Mouse (Mus musculus) adrenal gland, adult 2 months (tissue): Measurements from ENCODE around the gene Rdh19. TPM values are rescaled to one million over a fixed set of nuclear protein-coding genes. Genes with fewer than 3 reads are reported as not detected.

ENCODE experiments used
- DNase-seq: peaks from one replicate; pipeline ENCODE4 v3.0.0; 2021
- polyA plus RNA-seq: library from polyadenylated mRNA; depleted of rRNA; stranded (reverse); fragments of >200 nt; gene quantifications from 2 replicates; pipeline ENCODE4 v1.2.3, GENCODE M21; 2012; rRNA removed
- total RNA-seq, 2 experiments: library from RNA; stranded (reverse); gene quantifications; 2 replicates each; pipeline ENCODE4 v1.2.3; 2021

Gene Rdh19
- total and polyA plus RNA-seq, 3 experiments = not detected

DNA sequence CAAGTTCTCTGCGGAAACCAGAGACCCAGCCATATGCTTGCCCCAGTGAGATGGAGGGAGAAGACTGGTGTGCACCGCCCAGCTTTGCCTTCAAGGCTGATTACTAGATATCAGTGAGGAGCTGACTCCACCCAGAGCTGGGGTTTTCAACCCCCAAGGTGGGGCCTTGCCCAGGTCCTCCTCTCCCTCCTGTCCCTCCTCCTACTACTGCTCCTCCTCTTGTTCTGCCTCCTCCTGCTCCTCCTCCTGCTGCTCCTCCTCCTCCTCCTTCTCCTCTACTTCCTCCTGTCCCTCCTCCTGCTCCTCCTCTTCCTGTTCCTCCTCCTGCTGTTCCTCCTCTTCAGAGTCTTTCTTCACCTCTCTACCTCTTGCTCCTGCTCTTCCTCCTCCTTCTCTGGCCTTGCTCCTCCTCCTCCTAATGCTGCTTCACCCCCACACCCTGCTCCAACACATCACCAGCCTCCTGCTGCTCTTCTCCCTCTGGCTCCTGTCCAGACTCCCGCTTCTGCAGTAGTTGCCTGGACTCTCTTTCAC is 29.5 kb downstream of the Rdh19 start:
- DNase-seq = no peak

DNA sequence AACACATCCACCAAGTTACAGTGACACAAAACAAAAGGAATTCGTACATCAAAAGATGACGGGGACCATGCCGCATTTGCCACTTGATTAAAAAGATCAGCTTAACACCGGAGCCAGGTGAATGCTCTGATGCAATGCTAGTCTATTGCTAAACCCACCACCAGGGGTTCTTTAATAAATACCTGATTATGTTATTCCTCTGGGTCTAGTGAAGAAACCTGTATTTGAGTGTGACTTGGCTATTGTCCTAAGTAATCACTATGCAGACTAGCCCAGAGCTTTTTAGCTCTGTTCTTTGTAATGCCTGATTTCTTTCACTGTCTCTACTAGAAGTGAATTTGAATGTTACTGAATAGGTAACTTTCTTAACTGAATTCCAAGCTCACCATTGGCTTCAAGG is 31.3 kb downstream of the Rdh19 start:
- DNase-seq = no peak

DNA sequence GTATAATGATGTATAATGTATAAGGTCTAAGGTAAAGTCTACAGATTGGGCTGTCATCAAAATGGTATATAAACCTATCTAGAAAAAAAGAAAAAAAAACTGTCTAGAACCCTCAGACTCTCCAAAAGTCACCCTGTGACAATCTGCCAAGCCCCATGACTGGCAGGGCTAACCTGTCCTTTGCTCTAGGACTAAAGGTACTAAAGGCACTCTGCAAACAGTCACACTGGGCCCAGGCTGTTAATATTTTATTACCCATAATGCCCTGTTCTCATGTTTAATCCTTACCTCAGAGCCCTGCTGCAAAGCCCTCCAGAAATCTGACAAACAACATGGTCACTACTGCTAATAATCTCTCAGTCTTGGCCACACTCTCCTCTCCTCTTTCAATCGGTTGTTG is 36.8 kb downstream of the Rdh19 start:
- DNase-seq = no peak

DNA sequence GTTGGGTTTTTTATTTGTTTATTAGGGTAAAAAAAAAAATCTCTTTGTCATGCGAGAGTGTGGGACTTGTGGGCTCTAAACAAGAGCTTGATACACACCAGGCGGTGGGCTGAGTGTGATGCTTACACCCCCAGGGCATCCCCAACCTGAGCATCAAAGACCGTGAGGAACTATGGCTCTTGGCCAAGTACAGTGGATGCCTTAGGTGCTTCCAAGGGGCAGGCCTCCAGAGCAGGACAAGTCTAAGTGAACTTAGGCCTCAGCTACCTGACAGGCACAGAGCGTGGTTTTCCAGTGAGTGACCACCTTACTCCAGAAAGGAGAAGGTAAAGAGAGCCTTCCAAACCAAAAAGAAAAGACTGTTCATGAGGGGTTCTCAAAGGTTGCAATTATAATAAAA is 37.2 kb downstream of the Rdh19 start:
- no peak for DNase-seq

DNA sequence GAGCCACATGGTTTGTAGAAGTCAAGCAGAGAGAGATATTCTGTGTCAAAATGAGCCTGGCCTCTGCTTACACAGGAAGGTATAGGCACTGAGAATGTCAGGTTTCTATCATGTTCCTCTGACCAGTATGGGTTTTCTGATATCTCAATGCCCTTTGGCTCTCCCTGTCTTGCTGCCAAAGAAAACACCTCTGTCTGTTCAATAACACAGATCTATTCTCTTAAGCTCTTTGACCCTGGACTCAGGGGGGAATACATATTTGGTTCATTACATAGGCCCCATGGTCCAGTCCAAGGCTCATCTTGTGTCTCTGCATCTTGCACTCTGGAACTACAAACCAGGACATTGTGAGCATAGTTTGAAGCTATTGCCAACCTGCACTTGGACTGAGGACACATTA is 38.9 kb downstream of the Rdh19 start, which contains the start of gene Rdh7:
Gene Rdh7 (minus strand): TSS at position 213 of the 400 bp plus-strand sequence.
- no peak for DNase-seq

DNA sequence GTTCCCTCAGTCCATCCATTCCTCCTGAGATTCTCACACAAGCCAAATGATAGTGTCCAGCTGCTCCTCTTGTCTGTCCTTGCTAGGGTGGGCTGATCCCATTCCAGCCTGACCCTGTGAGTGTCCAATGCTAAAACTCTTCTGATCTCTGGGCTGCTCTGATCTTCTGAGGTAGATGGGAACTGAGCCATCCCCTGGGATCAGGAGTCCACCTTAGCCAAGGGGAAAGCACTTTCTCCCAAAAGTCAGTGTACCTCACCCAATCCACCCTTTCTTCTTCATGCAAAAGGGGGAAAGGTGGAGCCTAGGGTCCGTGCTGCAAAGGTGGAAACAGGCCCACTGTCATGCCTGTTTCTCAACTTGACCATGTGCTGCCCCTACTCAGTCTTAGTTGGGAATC is 41.8 kb downstream of the Rdh19 start:
- DNase-seq = no peak

DNA sequence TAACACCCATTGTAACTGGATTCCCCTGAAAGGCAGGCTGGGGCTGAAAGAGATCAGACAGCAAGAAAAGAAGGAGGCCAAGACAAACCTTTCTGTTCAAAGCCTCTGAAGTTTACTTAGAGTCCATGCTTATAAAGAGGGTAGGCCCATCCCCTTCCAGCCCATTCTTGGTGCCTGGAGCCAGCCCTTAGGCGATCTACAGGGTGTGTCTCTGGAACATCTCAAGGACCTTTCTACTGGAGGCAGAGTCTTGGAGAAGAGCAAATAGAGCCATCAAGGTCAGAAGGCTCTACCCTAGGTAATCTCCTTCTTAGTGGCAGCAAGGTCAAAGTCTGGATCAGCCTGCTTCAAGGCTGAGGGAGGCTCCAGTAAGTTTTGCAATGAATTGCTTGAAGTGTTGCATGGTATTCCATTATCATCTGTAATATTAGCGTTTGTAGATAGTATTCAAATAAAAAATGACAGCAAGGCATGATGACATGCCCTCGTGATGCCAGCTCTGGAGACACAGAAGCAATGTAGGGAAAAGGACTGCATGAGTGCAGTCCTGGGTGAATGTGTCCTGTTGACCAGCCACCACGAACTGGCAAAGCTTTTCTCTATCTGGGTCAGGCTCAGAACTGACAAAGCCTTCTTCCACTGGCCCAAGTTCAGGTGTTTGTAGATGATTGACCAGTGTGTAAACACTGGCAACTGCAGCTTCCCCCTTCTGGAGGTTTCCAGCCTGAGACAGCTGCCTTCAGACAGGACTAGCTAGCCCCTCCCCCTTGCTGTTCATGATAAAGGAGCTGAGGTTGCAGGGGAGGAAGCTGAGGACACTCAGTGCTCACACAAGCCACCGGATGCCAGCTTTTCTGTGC is 43.7 kb downstream of the Rdh19 start:
- DNase-seq = peak; percentile 8

DNA sequence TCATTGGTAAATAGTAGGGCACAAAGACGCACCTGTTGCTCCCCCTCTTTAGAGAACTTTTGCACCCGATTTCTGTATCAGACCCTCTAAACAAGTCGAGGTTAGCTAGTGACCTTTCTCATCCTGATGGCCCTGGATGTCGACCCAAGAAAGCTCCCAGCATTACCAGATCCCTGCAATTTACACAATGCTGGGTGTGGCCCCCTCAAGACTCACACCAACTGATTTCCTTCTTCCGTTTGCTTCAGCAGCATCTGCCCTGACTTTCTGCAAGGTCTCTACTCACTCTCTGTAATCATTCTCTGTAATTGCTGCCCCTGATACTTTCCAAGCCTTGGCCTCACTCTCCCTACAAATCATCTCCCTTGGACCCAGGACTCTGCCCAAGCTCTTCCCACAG is 47.0 kb downstream of the Rdh19 start:
- no peak for DNase-seq

DNA sequence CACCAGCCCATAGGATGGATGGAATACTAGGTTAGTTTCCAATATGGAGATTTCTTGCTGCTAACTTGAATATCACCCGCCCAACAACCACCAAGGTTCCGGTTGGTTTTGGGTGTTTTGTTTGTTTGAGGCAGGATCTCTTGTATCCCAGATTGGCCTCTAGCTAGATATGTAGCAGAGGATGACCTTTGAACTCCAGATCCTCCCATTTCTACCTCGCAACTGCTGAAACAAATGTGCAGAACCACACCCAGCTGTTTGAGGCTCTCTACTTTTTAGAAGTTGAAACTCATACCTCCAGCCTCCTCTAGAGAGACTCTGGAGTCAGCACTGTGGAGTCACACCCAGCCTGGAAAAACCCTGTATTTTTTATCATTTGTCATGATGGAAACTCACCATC is 47.8 kb downstream of the Rdh19 start:
- DNase-seq = no peak

DNA sequence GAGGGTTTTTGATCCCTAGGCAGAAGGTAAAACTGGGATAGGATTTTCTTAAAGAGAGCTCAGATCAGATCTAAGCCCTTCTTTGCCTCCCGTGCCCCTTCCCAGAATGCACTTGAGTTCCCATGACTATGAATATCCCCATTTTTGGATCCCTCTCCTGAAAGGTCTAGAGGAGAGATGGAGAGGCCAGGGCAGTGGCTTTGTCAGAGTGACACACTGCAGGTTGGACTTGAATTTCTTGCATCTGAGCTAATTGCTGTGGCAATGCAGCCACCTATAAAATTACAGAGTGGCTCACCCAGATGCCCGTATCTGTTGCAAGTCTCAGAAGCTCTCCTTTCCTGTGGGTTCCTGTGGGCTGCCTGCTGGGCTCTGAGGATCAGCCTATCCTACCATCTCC is 48.5 kb downstream of the Rdh19 start, which contains the start of gene Sdr9c7:
Gene Sdr9c7 (plus strand): TSS at position 301 of the 400 bp plus-strand sequence.
- DNase-seq = no peak

DNA sequence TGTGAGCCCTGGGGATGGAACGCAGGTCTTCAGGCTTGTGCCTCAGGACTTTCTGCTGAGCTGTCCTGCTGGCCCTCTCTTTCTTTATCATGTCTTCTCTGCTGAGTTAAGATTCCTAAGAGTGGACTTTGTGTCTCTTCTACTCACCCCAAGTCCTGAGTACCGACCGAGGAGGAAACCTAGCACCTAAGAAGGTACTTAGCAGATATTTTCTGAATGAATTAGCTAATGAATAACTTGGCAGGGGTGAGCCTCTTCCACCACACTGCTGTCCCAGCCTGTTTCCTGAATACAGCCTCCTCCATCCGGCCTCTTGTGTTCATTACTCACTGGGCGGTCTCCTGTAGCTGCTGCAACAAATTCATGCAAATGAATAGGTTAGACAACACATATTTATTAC is 50.1 kb downstream of the Rdh19 start:
- no peak for DNase-seq

DNA sequence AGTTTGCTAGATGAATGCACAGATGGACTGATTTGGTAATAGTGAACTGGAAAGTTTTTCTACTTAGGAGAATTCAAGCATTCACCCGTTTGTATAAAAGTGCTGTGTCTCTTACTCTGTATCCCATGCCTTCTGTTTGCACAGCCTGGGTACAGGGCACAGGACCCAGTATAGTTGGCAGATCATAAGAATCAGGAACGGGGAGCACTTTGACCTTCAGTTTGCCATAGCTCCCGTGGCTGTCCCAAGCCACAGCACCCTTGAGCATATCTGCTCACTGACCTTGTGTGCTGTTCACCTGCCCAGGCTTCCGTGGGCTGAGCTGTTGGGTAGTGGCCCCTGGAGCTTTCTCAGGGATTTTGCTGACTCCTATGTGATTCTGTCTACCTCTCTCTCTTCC is 52.0 kb downstream of the Rdh19 start:
- DNase-seq = no peak

DNA sequence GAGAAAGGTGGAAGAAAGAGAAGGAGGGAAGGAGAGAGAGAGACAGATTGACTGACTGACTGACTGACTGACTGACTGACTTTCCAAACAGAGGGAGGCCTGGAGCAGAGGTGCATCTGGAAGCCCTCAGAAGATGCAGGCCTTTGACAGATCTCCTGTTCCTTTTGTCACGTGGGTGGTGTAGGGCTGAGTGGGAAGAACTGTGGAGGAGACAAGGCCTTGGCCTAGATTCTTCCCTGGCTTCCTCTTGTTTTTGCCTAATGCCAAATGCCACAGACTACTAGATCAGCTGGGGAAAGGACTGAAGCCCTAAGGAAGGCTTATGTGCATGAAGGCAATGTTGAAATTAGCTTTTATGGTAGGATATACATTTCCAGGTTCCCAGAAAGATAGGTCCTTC is 53.4 kb downstream of the Rdh19 start:
- DNase-seq = peak; percentile 77

DNA sequence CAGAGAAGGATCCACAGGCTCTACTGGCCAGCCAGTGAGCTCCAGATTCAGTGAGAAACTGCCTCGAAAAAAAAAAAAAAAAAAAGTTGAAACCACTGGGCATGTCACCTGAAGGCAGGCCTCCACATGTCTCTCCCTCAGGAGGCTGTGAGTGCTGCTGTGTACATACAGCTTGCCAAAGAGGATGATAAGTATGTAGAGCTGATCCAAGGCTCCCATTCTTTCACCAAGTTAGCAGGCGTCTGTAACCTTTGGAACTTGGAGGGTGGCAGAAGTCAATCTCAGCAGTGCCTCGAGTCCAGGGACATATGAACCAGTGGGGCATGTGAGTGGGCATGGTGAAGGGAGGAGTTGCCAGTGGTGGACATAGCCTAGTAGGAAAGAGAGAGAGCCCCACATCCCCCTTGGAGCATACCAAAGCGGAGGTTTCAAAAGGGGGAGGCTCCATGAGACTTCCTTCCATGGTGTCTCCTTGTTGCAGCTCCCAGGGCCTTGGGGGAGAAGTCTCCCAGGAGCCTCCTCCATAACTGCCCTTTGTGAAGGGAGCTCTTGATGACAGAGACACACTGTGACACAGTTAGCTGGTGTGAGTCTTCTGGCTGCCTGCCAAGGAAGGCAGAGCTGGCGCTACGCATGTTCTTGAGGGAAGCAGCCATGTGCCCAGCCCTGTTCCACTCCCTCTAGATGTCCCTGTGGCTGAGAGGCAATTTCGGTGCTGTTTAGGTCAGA is 55.2 kb downstream of the Rdh19 start:
- DNase-seq = peak; percentile 86

DNA sequence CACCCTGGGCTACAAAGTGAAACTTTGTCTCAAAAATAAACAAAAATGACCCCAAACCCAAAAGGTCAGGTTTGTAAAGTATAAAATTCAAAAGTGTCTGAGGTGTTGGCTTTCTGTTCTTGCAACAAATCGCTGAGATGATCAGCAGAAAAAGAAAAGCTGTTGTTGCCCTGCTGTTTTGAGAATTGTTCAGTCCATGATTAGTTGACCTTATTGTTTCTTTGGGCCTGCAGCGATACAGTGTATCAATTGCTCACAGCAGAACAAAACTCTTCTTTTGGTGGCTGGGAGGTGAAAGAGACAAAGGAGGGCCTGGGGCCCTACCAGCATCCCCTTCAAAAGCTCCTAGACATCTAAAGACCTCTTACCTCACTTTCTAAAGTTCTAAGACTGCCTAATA is 56.4 kb downstream of the Rdh19 start:
- no peak for DNase-seq

DNA sequence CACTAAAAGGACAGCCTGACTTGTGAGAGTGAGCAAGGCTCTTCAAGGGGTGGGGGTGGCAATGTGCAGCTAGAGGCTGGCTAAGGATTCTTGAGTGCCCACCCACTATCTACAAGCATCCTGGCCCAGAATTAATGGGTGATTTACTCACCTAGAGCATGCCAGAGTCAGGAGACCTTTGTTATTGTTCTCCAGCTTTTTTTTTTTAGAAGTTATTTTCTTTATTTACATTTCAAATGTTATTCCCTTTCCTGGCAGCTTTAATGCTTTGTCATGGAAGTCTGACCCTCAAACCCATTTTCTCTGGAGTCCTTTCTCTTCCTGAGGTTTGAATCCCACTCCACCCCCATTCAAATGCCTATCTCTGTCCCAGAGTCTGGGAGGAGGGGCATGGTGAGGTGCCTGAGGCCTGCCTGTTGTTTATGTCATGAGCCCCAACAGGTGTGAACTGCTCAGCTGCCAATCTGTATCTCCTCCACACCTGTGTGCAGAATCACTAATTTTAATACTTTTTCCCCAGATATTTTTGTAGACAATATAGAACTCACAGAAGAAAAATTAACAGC is 57.7 kb downstream of the Rdh19 start:
- no peak for DNase-seq

Other genes with a start within 250 kb of the Rdh19 start
- 100 to 1,000 TPM; 138 to 196 TPM for gene Lrp1, start 228.8 kb upstream of the Rdh19 start, total RNA-seq
- 197 and 201 TPM in 2 replicates for gene Lrp1, start 228.8 kb upstream of the Rdh19 start, polyA plus RNA-seq
- gene Stat6, start 206.9 kb upstream of the Rdh19 start, total RNA-seq = 100 to 1,000 TPM in 1 of 2 experiments, 10 to 100 TPM in 1; 88.3 to 109 TPM
- 67.6 and 83.8 TPM in 2 replicates for gene Stat6, start 206.9 kb upstream of the Rdh19 start, polyA plus RNA-seq
- 1 to 10 TPM; 4.6 to 9.1 TPM for gene Nemp1, start 183.0 kb upstream of the Rdh19 start, total RNA-seq
- 1.5 and 2.6 TPM in 2 replicates for gene Nemp1, start 183.0 kb upstream of the Rdh19 start, polyA plus RNA-seq
- 10 to 100 TPM; 16.9 to 26.6 TPM for gene Nab2, start 181.4 kb upstream of the Rdh19 start, total RNA-seq
- 35.9 and 38.7 TPM in 2 replicates for gene Nab2, start 181.4 kb upstream of the Rdh19 start, polyA plus RNA-seq
- 10 to 100 TPM in 1 of 2 experiments, 1 to 10 TPM in 1; 1.1 to 15.1 TPM for gene Myo1a, start 144.8 kb upstream of the Rdh19 start, total RNA-seq
- 0.21 and 4.0 TPM in 2 replicates for gene Myo1a, start 144.8 kb upstream of the Rdh19 start, polyA plus RNA-seq
- gene Tac2, start 125.5 kb upstream of the Rdh19 start, total RNA-seq = not detected
- 0.18 and 0.38 TPM in 2 replicates for gene Tac2, start 125.5 kb upstream of the Rdh19 start, polyA plus RNA-seq
- gene Zbtb39, start 110.4 kb upstream of the Rdh19 start, total RNA-seq = 10 to 100 TPM; 11.0 to 11.8 TPM
- 5.6 and 5.8 TPM in 2 replicates for gene Zbtb39, start 110.4 kb upstream of the Rdh19 start, polyA plus RNA-seq
- gene Gpr182, start 98.2 kb upstream of the Rdh19 start, total RNA-seq = 1 to 10 TPM; 8.2 to 8.5 TPM
- 18.5 and 21.0 TPM in 2 replicates for gene Gpr182, start 98.2 kb upstream of the Rdh19 start, polyA plus RNA-seq
- 1 to 10 TPM in 1 of 2 experiments, under 1 TPM in 1; 0.41 to 1.5 TPM for gene Rdh1, start 90.2 kb upstream of the Rdh19 start, total RNA-seq
- 0.98 and 1.4 TPM in 2 replicates for gene Rdh1, start 90.2 kb upstream of the Rdh19 start, polyA plus RNA-seq
- 1 to 10 TPM; 1.1 to 2.9 TPM for gene Rdh16f1, start 90.1 kb upstream of the Rdh19 start, total RNA-seq
- gene Rdh16f1, start 90.1 kb upstream of the Rdh19 start, polyA plus RNA-seq = 1.5 TPM in 2 replicates
- gene Rdh9, start 73.5 kb upstream of the Rdh19 start, total RNA-seq = under 1 TPM in 1 of 2 experiments, not detected in 1; 0.46 TPM
- 0.22 and 0.31 TPM in 2 replicates for gene Rdh9, start 73.5 kb upstream of the Rdh19 start, polyA plus RNA-seq
- 1 to 10 TPM in 1 of 2 experiments, under 1 TPM in 1; 0.79 to 1.3 TPM for gene Rdh16, start 48.8 kb upstream of the Rdh19 start, total RNA-seq
- 0.12 TPM in 1 of 2 replicates, not detected in the other for gene Rdh16, start 48.8 kb upstream of the Rdh19 start, polyA plus RNA-seq
- under 1 TPM in 1 of 2 experiments, not detected in 1; 0.23 TPM for gene Rdh16f2, start 16.5 kb downstream of the Rdh19 start, total RNA-seq
- not detected in 2 replicates for gene Rdh16f2, start 16.5 kb downstream of the Rdh19 start, polyA plus RNA-seq
- gene Rdh7, start 38.9 kb downstream of the Rdh19 start, total RNA-seq = 1 to 10 TPM in 1 of 2 experiments, not detected in 1; 2.0 TPM
- 0.17 TPM in 1 of 2 replicates, not detected in the other for gene Rdh7, start 38.9 kb downstream of the Rdh19 start, polyA plus RNA-seq
- 1 to 10 TPM in 1 of 2 experiments, under 1 TPM in 1; 0.41 to 1.9 TPM for gene Sdr9c7, start 48.6 kb downstream of the Rdh19 start, total RNA-seq
- 0.74 and 0.85 TPM in 2 replicates for gene Sdr9c7, start 48.6 kb downstream of the Rdh19 start, polyA plus RNA-seq
- gene Hsd17b6, start 157.7 kb downstream of the Rdh19 start, total RNA-seq = under 1 TPM in 1 of 2 experiments, not detected in 1; 0.63 TPM
- not detected in 2 replicates for gene Hsd17b6, start 157.7 kb downstream of the Rdh19 start, polyA plus RNA-seq
- 1 to 10 TPM; 2.3 to 4.4 TPM for gene Prim1, start 165.2 kb downstream of the Rdh19 start, total RNA-seq
- gene Prim1, start 165.2 kb downstream of the Rdh19 start, polyA plus RNA-seq = 0.26 and 0.56 TPM in 2 replicates
- 100 to 1,000 TPM; 607 to 630 TPM for gene Naca, start 185.6 kb downstream of the Rdh19 start, total RNA-seq
- 178 and 209 TPM in 2 replicates for gene Naca, start 185.6 kb downstream of the Rdh19 start, polyA plus RNA-seq
- 100 to 1,000 TPM; 179 to 195 TPM for gene Ptges3, start 209.0 kb downstream of the Rdh19 start, total RNA-seq
- gene Ptges3, start 209.0 kb downstream of the Rdh19 start, polyA plus RNA-seq = 124 and 151 TPM in 2 replicates
- gene Atp5b, start 233.3 kb downstream of the Rdh19 start, total RNA-seq = 1,000 to 10,000 TPM; 2,694 to 3,346 TPM
- 7,039 and 9,498 TPM in 2 replicates for gene Atp5b, start 233.3 kb downstream of the Rdh19 start, polyA plus RNA-seq
- 10 to 100 TPM; 40.8 to 49.6 TPM for gene Baz2a, start 241.6 kb downstream of the Rdh19 start, total RNA-seq
- 24.5 and 31.6 TPM in 2 replicates for gene Baz2a, start 241.6 kb downstream of the Rdh19 start, polyA plus RNA-seq